Mouse (Mus musculus) CD4-positive, CD25-positive, alpha-beta regulatory T cell, adult 4 months (primary cell): Measurements from ENCODE around the gene Taar7a. TPM values are rescaled to one million over a fixed set of nuclear protein-coding genes. Genes with fewer than 3 reads are reported as not detected.

Experiments
- ATAC-seq: one replicate; pipeline ENCODE4 v1.8.0; 2017
- polyA plus RNA-seq, 2 experiments: library from polyadenylated mRNA; unstranded; fragments of 100-300 nt; shearing (Covaris generic); gene quantifications; one replicate each; pipeline ENCODE4 v1.2.1; 2017

Gene Taar7a
- polyA plus RNA-seq = not detected

- ATAC-seq = no peak
Observed at GRCm38 (mm10) chr10:23993381-23993780, at the start of gene Taar7a. Taar7a (minus strand) TSS chr10:23993481.

GRCm38 (mm10) chr10:24040120-24040869, 47.0 kb upstream of the Taar7a start:
- no peak for ATAC-seq

- ATAC-seq = no peak
Observed at GRCm38 (mm10) chr10:24037314-24037713, 44.0 kb upstream of the Taar7a start, which contains the start of gene Taar7e. Taar7e (plus strand) TSS chr10:24037614.

- no peak for ATAC-seq
Observed at GRCm38 (mm10) chr10:24031347-24031746, 38.1 kb upstream of the Taar7a start.

GRCm38 (mm10) chr10:24026922-24027321, 33.6 kb upstream of the Taar7a start, which contains the start of gene Taar7d:
Taar7d (plus strand) TSS chr10:24027222.
- ATAC-seq = no peak

GRCm38 (mm10) chr10:24008143-24008542, 14.9 kb upstream of the Taar7a start:
- no peak for ATAC-seq

- no peak for ATAC-seq
Observed at GRCm38 (mm10) chr10:24007034-24007433, 13.8 kb upstream of the Taar7a start.

- ATAC-seq = no peak
Observed at GRCm38 (mm10) chr10:24006442-24006841, 13.2 kb upstream of the Taar7a start.

- no peak for ATAC-seq
Observed at GRCm38 (mm10) chr10:23999639-24000038, 6.4 kb upstream of the Taar7a start, which contains the start of gene Taar7b. Taar7b (plus strand) TSS chr10:23999939.

GRCm38 (mm10) chr10:23986419-23986818, 6.9 kb downstream of the Taar7a start:
- no peak for ATAC-seq

- no peak for ATAC-seq
Observed at GRCm38 (mm10) chr10:23985546-23985945, 7.7 kb downstream of the Taar7a start, which contains the start of gene Taar6. Taar6 (minus strand) TSS chr10:23985646.

GRCm38 (mm10) chr10:23978901-23979705, 14.2 kb downstream of the Taar7a start:
- no peak for ATAC-seq

GRCm38 (mm10) chr10:23977958-23978357, 15.3 kb downstream of the Taar7a start:
- no peak for ATAC-seq

GRCm38 (mm10) chr10:23971256-23971655, 22.0 kb downstream of the Taar7a start:
- ATAC-seq = no peak

- no peak for ATAC-seq
Observed at GRCm38 (mm10) chr10:23970656-23971165, 22.6 kb downstream of the Taar7a start, which contains the start of gene Taar5. Taar5 (plus strand) TSS chr10:23970706.

GRCm38 (mm10) chr10:23964921-23965610, 28.2 kb downstream of the Taar7a start:
- ATAC-seq = peak; percentile 39

- ATAC-seq = no peak
Observed at GRCm38 (mm10) chr10:23963444-23963843, 29.8 kb downstream of the Taar7a start.

- no peak for ATAC-seq
Observed at GRCm38 (mm10) chr10:23960444-23960915, 32.8 kb downstream of the Taar7a start, which contains the start of gene Taar4. Taar4 (plus strand) TSS chr10:23960494.

- no peak for ATAC-seq
Observed at GRCm38 (mm10) chr10:23959071-23959470, 34.2 kb downstream of the Taar7a start.

GRCm38 (mm10) chr10:23951714-23952113, 41.6 kb downstream of the Taar7a start:
- no peak for ATAC-seq

GRCm38 (mm10) chr10:23949508-23950005, 43.7 kb downstream of the Taar7a start, which contains the start of gene Taar3:
Taar3 (plus strand) TSS chr10:23949558.
- ATAC-seq = no peak

GRCm38 (mm10) chr10:23948026-23948425, 45.3 kb downstream of the Taar7a start:
- ATAC-seq = no peak
